Mouse (Mus musculus): Measurements from ENCODE around the gene Ctxn1.

Ctxn1 gene

GRCm38 (mm10) chr8:4250306-4250970 lies 8.6 kb downstream of the Ctxn1 start:
- DNase-seq (ENCODE audit: inconsistent ontology term) = peak; percentile 90

- no peak for DNase-seq (ENCODE audit: inconsistent ontology term)
These were observed 9.9 kb downstream of the Ctxn1 start for GRCm38 (mm10) chr8:4249213-4249612.

GRCm38 (mm10) chr8:4247951-4248540 lies 11.0 kb downstream of the Ctxn1 start, which contains the start of gene Tgfbr3l:
Tgfbr3l (plus strand) TSS chr8:4248214.
- DNase-seq (ENCODE audit: inconsistent ontology term) = no peak

GRCm38 (mm10) chr8:4247241-4247640 lies 11.8 kb downstream of the Ctxn1 start:
- DNase-seq (ENCODE audit: inconsistent ontology term) = no peak

GRCm38 (mm10) chr8:4245737-4246136 lies 13.3 kb downstream of the Ctxn1 start:
- no peak for DNase-seq (ENCODE audit: inconsistent ontology term)

GRCm38 (mm10) chr8:4245061-4245460 lies 14.0 kb downstream of the Ctxn1 start:
- no peak for DNase-seq (ENCODE audit: inconsistent ontology term)

- DNase-seq (ENCODE audit: inconsistent ontology term) = no peak
These were observed 19.7 kb downstream of the Ctxn1 start for GRCm38 (mm10) chr8:4239193-4239890.

- DNase-seq (ENCODE audit: inconsistent ontology term) = peak; percentile 99
These were observed 20.5 kb downstream of the Ctxn1 start, which contains the start of the genes Map2k7 and Gm49320 for GRCm38 (mm10) chr8:4238434-4239192. Map2k7 (plus strand) TSS chr8:4238740. Gm49320 (plus strand) TSS chr8:4238865.

GRCm38 (mm10) chr8:4237814-4238433 lies 21.1 kb downstream of the Ctxn1 start:
- no peak for DNase-seq (ENCODE audit: inconsistent ontology term)

- no peak for DNase-seq (ENCODE audit: inconsistent ontology term)
These were observed 28.3 kb downstream of the Ctxn1 start for GRCm38 (mm10) chr8:4230612-4231351.

- no peak for DNase-seq (ENCODE audit: inconsistent ontology term)
These were observed 29.3 kb downstream of the Ctxn1 start for GRCm38 (mm10) chr8:4229784-4230183.

GRCm38 (mm10) chr8:4227919-4228318 lies 31.2 kb downstream of the Ctxn1 start:
- DNase-seq (ENCODE audit: inconsistent ontology term) = no peak

- DNase-seq (ENCODE audit: inconsistent ontology term) = peak; percentile 73
These were observed 32.2 kb downstream of the Ctxn1 start, which contains the start of gene Lrrc8e for GRCm38 (mm10) chr8:4226739-4227347. Lrrc8e (plus strand) TSS chr8:4226827.

GRCm38 (mm10) chr8:4226323-4226722 lies 32.8 kb downstream of the Ctxn1 start:
- no peak for DNase-seq (ENCODE audit: inconsistent ontology term)

GRCm38 (mm10) chr8:4222059-4222458 lies 37.0 kb downstream of the Ctxn1 start:
- DNase-seq (ENCODE audit: inconsistent ontology term) = no peak

GRCm38 (mm10) chr8:4219617-4220016 lies 39.5 kb downstream of the Ctxn1 start:
- DNase-seq (ENCODE audit: inconsistent ontology term) = no peak

- DNase-seq (ENCODE audit: inconsistent ontology term) = peak; percentile 46
These were observed 42.1 kb downstream of the Ctxn1 start, which contains the start of gene Prr36 for GRCm38 (mm10) chr8:4216791-4217621. Prr36 (minus strand) TSS chr8:4217459.

GRCm38 (mm10) chr8:4216296-4216695 lies 42.8 kb downstream of the Ctxn1 start:
- no peak for DNase-seq (ENCODE audit: inconsistent ontology term)
